Mouse (Mus musculus): ENCODE measurements around the gene Maml3.

Maml3 gene

GRCm38 (mm10) chr3:51963151-51963791 is 141.6 kb downstream of the Maml3 start:
- in situ Hi-C loops (cut with MboI, MseI) = loop anchor here (10.0 kb wide), 1 partner anchor 1242 kb away; no protein-coding TSS in a partner anchor

- in situ Hi-C loops (cut with MboI, MseI) = no loop called here
Observed at GRCm38 (mm10) chr3:51958751-51959150, 146.1 kb downstream of the Maml3 start.

DNA sequence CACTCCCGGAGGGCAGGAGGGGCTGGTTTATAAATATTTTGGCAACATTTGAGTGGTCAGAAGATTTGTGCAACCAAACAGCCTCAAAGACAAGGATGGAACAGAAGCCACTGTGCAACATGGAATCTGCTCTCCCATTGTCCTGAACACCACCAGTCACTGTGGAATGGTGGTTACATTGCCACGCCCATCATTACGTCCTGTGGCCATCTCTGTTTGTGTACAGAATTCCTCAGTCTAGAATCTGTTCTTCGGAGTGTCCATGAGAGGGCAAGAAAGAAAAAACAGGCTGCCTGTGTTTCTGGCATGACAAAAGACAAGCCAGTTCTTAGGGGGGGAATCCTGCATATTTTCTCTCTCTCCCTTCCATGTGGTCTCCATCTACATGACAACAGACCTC is 150.4 kb downstream of the Maml3 start:
- in situ Hi-C loops (cut with MboI, MseI) = no loop called here

DNA sequence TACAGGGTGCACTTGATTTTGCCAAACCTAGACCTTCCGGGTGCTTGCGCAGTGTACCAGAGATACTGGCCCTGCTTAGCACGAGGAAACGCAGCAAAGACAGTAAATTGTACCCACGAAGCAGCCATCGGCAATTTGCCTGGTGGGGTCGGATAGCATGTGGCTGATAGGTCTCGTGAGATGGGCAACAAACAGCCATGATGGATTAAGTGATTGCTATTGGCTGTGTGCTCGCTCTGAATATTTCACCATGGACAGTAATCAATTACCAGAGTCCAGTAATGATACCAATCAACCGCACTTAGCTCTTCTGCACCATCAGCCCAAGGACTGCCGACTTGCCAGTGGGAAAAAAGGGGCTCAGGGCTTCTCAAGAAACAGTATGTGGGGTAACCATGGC is 150.9 kb downstream of the Maml3 start:
- in situ Hi-C loops (cut with MboI, MseI) = no loop called here

- in situ Hi-C loops (cut with MboI, MseI) = no loop called here
Observed at GRCm38 (mm10) chr3:51952728-51953623, 151.9 kb downstream of the Maml3 start.

GRCm38 (mm10) chr3:51952267-51952666 is 152.6 kb downstream of the Maml3 start:
- in situ Hi-C loops (cut with MboI, MseI) = no loop called here

- in situ Hi-C loops (cut with MboI, MseI) = no loop called here
Observed at GRCm38 (mm10) chr3:51949651-51950050, 155.2 kb downstream of the Maml3 start.

DNA sequence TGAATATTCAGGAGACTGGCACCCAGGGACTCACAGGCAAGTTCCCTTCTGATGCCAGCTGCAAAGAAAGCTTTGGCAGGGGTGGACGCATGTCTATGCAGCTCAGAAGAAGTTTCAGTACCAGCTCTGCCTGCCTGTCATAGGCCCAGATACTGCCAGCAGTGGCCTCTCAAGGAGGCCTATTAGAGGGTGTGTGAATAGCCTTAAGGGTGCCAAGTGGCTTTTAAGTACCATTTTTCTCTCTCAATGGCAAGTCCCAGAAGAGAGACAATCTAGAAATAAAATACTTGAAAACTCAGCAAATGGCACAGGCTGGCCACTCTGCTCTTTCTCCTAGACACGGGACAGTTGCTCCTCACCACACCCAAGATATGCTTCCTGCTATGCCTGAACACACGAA is 157.7 kb downstream of the Maml3 start:
- in situ Hi-C loops (cut with MboI, MseI) = no loop called here

GRCm38 (mm10) chr3:51943642-51944041 is 161.2 kb downstream of the Maml3 start:
- in situ Hi-C loops (cut with MboI, MseI) = no loop called here

DNA sequence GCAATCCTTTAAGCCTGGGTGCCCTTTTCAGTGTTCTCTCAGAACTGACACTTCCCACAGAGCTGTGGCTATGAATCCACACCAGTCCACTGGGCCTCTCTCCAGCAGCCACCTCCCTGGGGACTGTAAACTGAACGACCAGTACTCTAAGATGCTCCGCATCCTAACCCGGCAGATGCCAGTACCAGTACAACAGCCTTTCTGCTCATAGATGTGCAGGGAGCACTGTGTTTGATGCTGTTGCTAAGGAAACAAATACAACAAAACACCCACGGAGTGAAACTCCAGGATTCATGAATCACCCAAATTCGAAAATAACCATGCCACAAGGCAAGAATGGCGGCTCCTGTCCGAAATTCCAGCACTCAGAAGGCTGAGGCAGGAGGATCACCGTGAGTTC is 163.1 kb downstream of the Maml3 start:
- in situ Hi-C loops (cut with MboI, MseI) = no loop called here

GRCm38 (mm10) chr3:51939864-51940263 is 165.0 kb downstream of the Maml3 start:
- in situ Hi-C loops (cut with MboI, MseI) = no loop called here

DNA sequence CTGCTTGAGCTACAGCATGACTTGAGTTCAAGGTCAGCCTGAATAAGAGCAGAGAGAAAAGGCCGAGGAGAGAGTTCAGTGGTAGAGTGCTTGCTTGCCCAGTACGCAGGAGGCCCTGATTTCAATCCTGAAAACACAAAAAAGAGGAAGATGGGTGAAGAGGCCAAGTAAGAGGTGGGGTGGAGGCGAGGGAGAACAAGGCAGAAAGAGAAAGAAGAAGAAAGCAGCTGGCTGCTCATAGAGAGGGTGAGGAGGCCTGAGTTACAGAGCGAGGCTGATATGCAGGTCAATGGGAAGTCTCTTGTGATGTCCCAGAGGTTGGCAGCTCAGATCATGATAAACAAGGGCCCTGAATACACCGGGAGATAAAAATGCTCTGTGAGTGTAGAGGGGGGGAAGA is 165.8 kb downstream of the Maml3 start:
- in situ Hi-C loops (cut with MboI, MseI) = no loop called here

GRCm38 (mm10) chr3:51937176-51937575 is 167.7 kb downstream of the Maml3 start:
- in situ Hi-C loops (cut with MboI, MseI) = no loop called here

DNA sequence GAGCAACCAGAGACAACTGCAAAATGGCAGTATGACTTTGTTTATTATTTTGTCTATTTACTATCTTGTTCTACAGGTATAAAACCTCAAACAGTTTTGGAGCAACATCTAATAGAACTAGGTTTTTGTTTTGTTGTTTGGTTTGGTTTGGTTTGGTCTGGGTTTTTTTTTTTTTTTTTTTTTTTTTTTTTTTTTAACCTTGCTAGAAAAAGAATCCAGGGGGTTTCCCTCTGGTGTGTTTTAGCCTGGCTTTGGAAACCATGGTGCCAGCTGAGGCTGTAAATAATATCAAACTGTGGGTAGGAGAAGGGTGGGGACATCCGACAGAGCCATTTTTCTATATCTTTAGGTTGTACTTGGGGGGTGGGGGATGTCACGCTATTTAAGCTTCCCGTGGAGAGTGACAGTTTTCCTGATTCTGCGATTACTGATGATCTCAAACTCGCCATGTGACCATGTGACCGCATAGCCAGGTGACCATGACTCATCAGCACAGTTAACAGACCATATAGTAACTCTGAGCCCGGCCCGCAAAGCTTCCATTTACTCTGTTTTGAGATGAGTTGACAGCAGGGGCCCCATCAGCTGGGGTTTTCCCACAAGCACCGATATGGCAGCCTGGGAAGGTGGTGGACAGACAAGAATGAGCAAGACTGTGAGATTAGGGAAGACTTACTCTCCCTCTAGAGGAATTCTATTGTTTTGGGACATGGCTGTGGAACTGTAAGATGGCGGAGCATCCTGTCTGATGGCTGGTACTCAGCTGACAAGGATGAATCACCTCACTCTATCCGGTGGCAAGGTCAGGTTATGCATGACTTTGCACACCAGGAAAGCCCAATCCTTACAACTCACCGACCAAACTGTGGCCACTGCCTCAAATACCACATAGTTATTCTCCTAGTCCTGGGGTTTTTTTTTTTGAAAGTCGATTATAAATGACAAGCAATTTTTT is 170.1 kb downstream of the Maml3 start:
- in situ Hi-C loops (cut with MboI, MseI) = no loop called here

- in situ Hi-C loops (cut with MboI, MseI) = no loop called here
Observed at GRCm38 (mm10) chr3:51928188-51928587, 176.7 kb downstream of the Maml3 start.

DNA sequence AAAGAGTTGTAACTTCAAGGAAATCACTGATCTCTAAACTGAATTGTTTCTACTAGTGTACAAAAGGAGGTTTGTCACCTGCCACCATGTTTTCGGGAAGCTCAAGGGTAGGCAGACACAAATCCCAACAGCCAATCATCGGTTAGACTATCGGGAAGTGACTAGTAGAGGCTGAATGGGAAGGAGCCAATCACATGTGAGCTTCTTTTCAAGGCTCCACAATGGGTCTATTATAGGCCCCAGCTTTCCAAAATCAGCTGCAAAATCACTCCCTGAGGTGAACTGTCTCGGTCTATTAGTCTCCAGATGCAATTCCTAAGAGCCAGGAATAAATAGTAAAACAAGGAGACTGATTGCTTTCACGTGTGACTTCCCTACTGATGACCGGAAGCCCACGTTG is 177.3 kb downstream of the Maml3 start:
- in situ Hi-C loops (cut with MboI, MseI) = no loop called here

DNA sequence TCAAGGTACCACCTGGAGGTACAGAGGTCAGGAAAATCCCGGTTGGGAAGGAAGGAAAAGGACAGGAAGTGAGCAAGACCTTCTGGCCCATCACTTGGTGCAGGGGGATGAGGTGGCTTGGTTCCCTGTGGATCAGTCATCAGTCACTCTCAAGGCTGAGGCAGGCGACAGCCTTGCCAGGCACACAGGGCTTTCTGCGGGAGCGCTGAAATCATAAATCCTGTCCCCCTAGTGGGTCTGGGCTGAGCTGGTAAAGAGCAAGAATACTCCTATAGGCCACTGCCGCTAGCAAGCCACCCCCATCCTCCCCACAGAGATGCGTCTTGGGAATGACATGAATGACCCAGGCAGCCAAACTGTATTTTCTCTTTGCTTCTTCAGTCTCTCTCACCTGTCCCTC is 177.8 kb downstream of the Maml3 start:
- in situ Hi-C loops (cut with MboI, MseI) = no loop called here

DNA sequence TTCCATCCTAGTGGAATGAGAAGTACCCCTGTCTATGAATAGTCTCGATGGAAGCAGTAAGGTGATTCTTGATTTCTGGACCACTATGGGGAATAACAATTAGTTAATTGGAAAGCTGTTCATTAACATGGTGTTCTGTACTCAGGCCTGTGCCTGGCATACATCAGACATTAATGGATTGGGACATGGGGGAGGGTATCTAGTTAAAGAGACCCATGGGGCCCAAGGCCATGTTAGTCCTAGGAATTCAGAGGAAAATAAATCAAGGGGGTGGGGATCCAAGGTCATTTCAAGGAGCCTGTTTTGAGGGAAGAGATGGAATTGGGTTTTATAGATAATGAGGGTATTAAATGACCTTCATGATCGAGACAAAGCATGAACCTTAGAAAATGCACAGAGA is 179.1 kb downstream of the Maml3 start:
- in situ Hi-C loops (cut with MboI, MseI) = no loop called here

GRCm38 (mm10) chr3:51924636-51925035 is 180.2 kb downstream of the Maml3 start:
- in situ Hi-C loops (cut with MboI, MseI) = no loop called here

DNA sequence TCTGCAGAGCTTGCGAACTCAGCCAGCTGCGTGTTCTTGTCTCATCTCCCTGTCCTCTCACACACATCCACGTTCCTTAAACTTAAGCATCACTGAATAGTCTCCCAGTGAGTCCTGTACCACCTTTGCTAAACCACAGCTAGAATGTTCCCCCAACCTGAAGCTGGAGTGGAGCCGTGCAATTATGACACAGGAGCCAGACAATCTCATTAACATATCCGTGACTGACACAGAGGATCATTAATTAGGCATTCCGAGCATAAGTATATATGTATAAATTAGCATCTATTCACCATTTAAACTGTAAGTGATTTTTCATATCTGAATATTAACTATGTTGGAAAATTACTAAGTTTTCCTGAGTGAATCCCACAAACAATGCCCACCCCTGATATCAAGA is 181.1 kb downstream of the Maml3 start:
- in situ Hi-C loops (cut with MboI, MseI) = no loop called here

- in situ Hi-C loops (cut with MboI, MseI) = no loop called here
Observed at GRCm38 (mm10) chr3:51916902-51917301, 188.0 kb downstream of the Maml3 start.
